Mouse (Mus musculus) erythroblast, embryonic 14.5 days (primary cell): Measurements from ENCODE around the gene Pyroxd2.

Experiments
- GATA1 ChIP-seq: IDR thresholded peaks from 2 replicates; pipeline ENCODE4 v1.6.1; 2012; ENCODE audit warnings: low read length, inconsistent platforms, mixed read lengths
- TAL1 ChIP-seq: IDR thresholded peaks from 3 replicates; pipeline ENCODE4 v1.6.1; 2012; ENCODE audit warnings: low read length, inconsistent platforms, mixed read lengths

GRCm38 (mm10) chr19:42745869-42746224 lies 6.7 kb downstream of the Pyroxd2 start:
- TF ChIP-seq TAL1 (no peak), GATA1 (no peak)
